Mouse (Mus musculus) midbrain, embryonic 10.5 days (tissue): ENCODE measurements around the gene Gm49369. TPM values are rescaled to one million over a fixed set of nuclear protein-coding genes. Genes with fewer than 3 reads are reported as not detected.
"Not testable (repeated sequence)": the region's sequence is repeated elsewhere in the genome, so short reads cannot be mapped to it uniquely, and the experiment has no call there.

Source experiments
- DNase-seq: peaks from one replicate; pipeline ENCODE4 v3.0.0-alpha.2; 2017; ENCODE audit warnings: low spot score
- H3K27ac ChIP-seq: fragments of 300-500 bp; sonication (generic); replicated peaks from 2 replicates; pipeline ENCODE4 v1.5.1; 2016; ENCODE audit warnings: mild to moderate bottlenecking
- H3K27me3 ChIP-seq: fragments of 300-500 bp; sonication (generic); 2 replicates; pipeline ENCODE4 v1.6.1; 2016; ENCODE audit warnings: low read depth, mild to moderate bottlenecking; ENCODE audit not compliant: poor library complexity, severe bottlenecking
- H3K36me3 ChIP-seq: fragments of 300-500 bp; sonication (generic); 2 replicates; pipeline ENCODE4 v1.6.1; 2016; ENCODE audit warnings: mild to moderate bottlenecking, moderate library complexity
- H3K4me1 ChIP-seq: fragments of 300-500 bp; sonication (generic); 2 replicates; pipeline ENCODE4 v1.6.1; 2016
- H3K4me3 ChIP-seq: fragments of 300-500 bp; sonication (generic); 2 replicates; pipeline ENCODE4 v1.5.1; 2016; ENCODE audit warnings: mild to moderate bottlenecking, moderate library complexity
- H3K9me3 ChIP-seq: fragments of 300-500 bp; sonication (generic); replicated peaks from 2 replicates; pipeline ENCODE4 v1.6.1; 2016; ENCODE audit warnings: mild to moderate bottlenecking
- WGBS: fragments of 180-500 bp; shearing (Covaris S2); methylation state at CpG from one replicate; pipeline ENCODE4 v1.1.7; 2016; 5-methylcytosine and 5-hydroxymethylcytosine counted together
- polyA plus RNA-seq: library from polyadenylated mRNA; unstranded; fragments of >200 nt; fragmentation: Nextera tagmentation; extraction: Ambion mirVana; gene quantifications from 2 replicates; pipeline ENCODE4 v1.2.1, GENCODE M21; 2016

The Gm49369 gene
- polyA plus RNA-seq, 1 experiment from 2014 or later, result not detected

DNA sequence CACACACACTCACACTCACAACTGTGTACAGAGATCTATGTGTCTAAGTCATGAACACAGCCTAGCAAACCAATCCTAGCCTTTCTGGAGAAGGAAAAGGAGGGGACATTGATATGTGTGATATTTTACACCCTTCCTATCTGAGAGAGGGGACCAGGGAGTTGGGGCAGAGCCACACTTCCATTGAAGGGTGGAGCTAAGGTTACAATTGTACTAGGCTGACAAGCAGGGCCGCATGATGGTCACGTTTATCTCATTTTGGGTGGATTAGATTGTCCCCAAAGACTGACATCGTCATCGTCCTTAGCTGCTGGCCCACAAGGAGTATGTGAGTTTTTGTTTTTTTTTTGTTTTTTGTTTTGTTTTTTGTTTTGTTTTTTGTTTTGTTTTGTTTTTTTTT is 51.2 kb downstream of the Gm49369 start:
- Histone ChIP-seq H3K4me1 (peaks cover 27% of the 10 kb centered on the region), H3K36me3 (no peaks in the 10 kb centered on the region), H3K27me3 (no peaks in the 10 kb centered on the region), H3K27ac (no peak overlapping the region), H3K4me3 (no peak overlapping the region), H3K9me3 (no peaks in the 10 kb centered on the region)
- 85% methylated on average over 4 of the region's 4 CpGs for WGBS
- no peak for DNase-seq

DNA sequence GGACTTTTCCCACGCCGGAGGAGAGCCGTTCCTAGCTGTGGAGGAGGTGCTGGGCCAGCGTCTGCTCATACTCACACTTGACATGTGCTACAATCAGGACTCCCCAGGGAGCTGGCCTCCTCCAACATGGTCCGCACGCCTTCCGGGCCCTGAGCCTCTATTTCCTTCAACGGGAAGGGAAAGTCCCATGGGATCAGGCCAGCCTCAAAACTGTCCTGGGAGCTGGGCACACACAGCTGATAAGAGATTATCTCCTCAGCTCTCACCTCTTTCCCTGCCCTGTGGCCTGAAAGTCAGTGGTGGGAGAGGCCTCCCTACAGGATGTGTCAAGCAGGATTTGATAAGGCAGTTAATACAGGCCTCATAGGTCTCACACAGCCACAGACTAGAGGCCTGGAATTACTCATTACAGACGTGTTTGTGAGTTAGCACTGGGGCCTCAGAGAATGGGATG is 52.2 kb downstream of the Gm49369 start:
- Histone ChIP-seq H3K27me3 (no peaks in the 10 kb centered on the region), H3K4me1 (peaks cover 25% of the 10 kb centered on the region), H3K9me3 (no peaks in the 10 kb centered on the region), H3K27ac (0 out of 2 replicates have a peak overlapping the region, but pooled peaks have one; percentile 17), H3K4me3 (no peak overlapping the region), H3K36me3 (no peaks in the 10 kb centered on the region)
- DNase-seq, result no peak
- WGBS, result 79% methylated on average over 9 of the region's 9 CpGs

GRCm38 (mm10) chr7:142328507-142328906 is 54.0 kb downstream of the Gm49369 start:
- WGBS, result 53% methylated on average over 3 of the region's 3 CpGs
- Histone ChIP-seq H3K4me1 (peaks cover 23% of the 10 kb centered on the region), H3K27ac (peak overlapping the region; percentile 68), H3K36me3 (no peaks in the 10 kb centered on the region), H3K9me3 (no peaks in the 10 kb centered on the region), H3K27me3 (no peaks in the 10 kb centered on the region), H3K4me3 (no peak overlapping the region)
- peak; percentile 25 for DNase-seq

DNA sequence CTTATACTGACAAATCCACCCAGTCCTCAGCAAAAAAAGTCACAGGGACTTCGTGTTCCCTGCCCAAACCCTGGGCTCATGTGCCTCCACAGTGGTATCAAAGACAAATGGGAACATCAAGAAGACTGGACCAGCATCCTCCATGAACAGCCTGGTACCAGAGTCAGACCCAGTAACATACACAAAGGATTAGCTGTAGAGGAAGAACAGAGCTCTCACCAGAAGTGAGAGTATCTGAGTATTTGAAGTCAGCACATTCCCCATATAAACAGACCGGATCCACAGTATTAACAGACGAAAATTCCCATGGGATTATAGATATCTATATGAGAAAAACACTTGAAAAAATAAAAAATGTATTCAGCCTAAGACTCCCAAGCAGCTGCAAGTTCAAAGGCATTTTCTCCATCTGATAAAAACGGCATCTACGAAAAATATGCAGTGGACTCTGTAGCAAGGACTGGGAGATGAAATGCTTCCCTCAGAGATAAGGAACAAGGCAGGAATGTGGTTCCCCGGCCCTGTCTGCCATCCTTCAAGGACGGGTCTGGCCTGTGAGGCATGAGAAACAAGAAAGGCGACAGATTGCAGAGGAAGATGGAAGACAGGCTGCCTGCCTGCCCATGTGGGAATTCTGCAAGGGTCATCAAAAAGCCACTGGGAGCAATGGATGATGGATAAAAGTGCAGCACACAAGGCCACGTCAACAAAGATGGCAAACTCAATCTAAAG is 55.6 kb downstream of the Gm49369 start:
- H3K4me3 ChIP-seq, result no peak overlapping the region
- H3K9me3 ChIP-seq, result no peaks in the 10 kb centered on the region
- no peak for DNase-seq
- 79% methylated on average over 9 of the region's 9 CpGs for WGBS
- 0 out of 2 replicates have a peak overlapping the region, but pooled peaks have one; percentile 1 for H3K27ac ChIP-seq
- peaks cover 25% of the 10 kb centered on the region for H3K4me1 ChIP-seq
- no peaks in the 10 kb centered on the region for H3K36me3 ChIP-seq
- no peaks in the 10 kb centered on the region for H3K27me3 ChIP-seq

- Histone ChIP-seq H3K27ac (no peak overlapping the region), H3K4me3 (no peak overlapping the region), H3K27me3 (0 out of 2 replicates have a peak, but pooled peaks cover 3% of the 10 kb centered on the region), H3K4me1 (peaks cover 16% of the 10 kb centered on the region), H3K36me3 (no peaks in the 10 kb centered on the region), H3K9me3 (no peaks in the 10 kb centered on the region)
- DNase-seq, result no peak
- WGBS, result 90% methylated on average over 12 of the region's 12 CpGs
Observed at GRCm38 (mm10) chr7:142323396-142324117, 58.9 kb downstream of the Gm49369 start.

DNA sequence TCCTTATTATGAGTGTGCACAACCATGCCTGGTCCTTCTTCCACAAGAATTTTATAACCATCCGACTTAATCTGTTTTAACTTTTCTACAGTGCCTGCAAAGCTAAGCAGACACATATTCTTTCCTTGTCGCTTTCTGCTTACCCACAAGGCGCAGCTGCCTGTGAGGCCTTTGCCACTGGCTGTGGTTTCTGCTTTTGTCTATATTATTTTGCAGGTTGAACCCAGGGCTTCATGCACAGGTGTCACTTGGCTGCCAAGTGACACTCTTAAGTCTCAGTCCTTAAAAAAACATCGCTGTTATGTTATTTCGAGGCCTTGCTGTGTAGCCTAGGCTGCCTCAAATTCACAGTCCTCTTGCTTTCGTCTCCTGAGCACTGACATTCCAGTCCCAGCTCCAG is 59.8 kb downstream of the Gm49369 start:
- H3K27me3 ChIP-seq, result 0 out of 2 replicates have a peak, but pooled peaks cover 3% of the 10 kb centered on the region
- no peak for DNase-seq
- WGBS, result 92% methylated on average over 6 of the region's 6 CpGs
- peaks cover 10% of the 10 kb centered on the region for H3K4me1 ChIP-seq
- H3K36me3 ChIP-seq, result no peaks in the 10 kb centered on the region
- no peak overlapping the region for H3K27ac ChIP-seq
- no peaks in the 10 kb centered on the region for H3K9me3 ChIP-seq
- no peak overlapping the region for H3K4me3 ChIP-seq

DNA sequence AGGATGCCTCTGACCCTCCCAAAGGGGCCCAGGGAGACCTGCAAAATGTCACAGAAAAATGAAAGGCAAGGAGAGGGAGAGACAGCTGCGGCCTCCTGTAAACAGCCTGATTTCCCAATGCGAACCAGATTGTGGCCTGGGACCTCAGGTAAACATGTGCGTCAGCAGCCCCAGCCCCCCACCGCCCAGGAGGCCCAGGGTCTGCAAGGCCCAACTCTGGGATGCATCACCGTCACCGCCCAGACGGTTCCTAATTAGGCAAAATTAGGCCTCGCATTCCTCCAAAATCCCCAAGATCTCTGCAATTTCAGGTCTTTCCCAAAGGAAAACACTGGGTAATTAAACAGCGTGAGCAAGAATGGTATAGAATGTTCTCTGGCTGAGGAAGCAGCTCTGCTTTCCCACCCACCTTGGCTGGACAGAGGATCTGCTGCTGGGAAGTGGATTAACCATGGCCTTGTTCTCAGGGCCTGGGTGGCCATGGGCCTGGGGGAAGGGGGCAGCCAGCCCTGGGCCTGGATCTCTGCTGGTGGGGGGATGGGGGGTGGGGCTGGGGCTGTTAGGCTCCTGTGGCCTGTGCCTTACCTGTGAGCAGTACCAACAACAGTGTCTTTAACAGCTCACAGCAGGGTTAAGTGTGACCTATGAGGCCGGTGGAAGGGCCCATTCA is 60.7 kb downstream of the Gm49369 start:
- H3K27ac ChIP-seq, result peak overlapping the region; percentile 52; the same call in 1 of the 2 replicates
- peaks cover 10% of the 10 kb centered on the region for H3K4me1 ChIP-seq
- H3K9me3 ChIP-seq, H3K27me3 ChIP-seq, DNase-seq, H3K36me3 ChIP-seq, H3K4me3 ChIP-seq: not testable (repeated sequence)
- WGBS, result 57% methylated on average over 7 of the region's 10 CpGs

Other genes starting within 250 kb of the Gm49369 start
- gene Gm39115, start 246.6 kb downstream of the Gm49369 start, polyA plus RNA-seq, result not detected in 2 replicates
- gene Gm45337, start 238.1 kb downstream of the Gm49369 start, polyA plus RNA-seq, result not detected in 2 replicates
- not detected in 2 replicates for gene Gm29735, start 225.6 kb downstream of the Gm49369 start, polyA plus RNA-seq
- not detected in 2 replicates for gene Gm4553, start 216.9 kb downstream of the Gm49369 start, polyA plus RNA-seq
- not detected in 2 replicates for gene Krtap5-2, start 206.7 kb downstream of the Gm49369 start, polyA plus RNA-seq
- not detected in 2 replicates for gene Gm10153, start 192.3 kb downstream of the Gm49369 start, polyA plus RNA-seq
- gene Krtap5-3, start 181.3 kb downstream of the Gm49369 start, polyA plus RNA-seq, result not detected in 2 replicates
- gene Gm7579, start 170.8 kb downstream of the Gm49369 start, polyA plus RNA-seq, result not detected in 2 replicates
- not detected in 2 replicates for gene Krtap5-5, start 152.7 kb downstream of the Gm49369 start, polyA plus RNA-seq
- not detected in 2 replicates for gene Gm40460, start 141.6 kb downstream of the Gm49369 start, polyA plus RNA-seq
- not detected in 2 replicates for gene Gm2431, start 124.3 kb downstream of the Gm49369 start, polyA plus RNA-seq
- gene Gm4559, start 108.3 kb downstream of the Gm49369 start, polyA plus RNA-seq, result not detected in 2 replicates
- not detected in 2 replicates for gene Krtap5-1, start 85.5 kb downstream of the Gm49369 start, polyA plus RNA-seq
- not detected in 2 replicates for gene Krtap5-4, start 79.1 kb downstream of the Gm49369 start, polyA plus RNA-seq
- 0.41 and 0.50 TPM in 2 replicates for gene Ifitm10, start 8.9 kb downstream of the Gm49369 start, polyA plus RNA-seq
- 145 and 171 TPM in 2 replicates for gene Ctsd, start 5.4 kb upstream of the Gm49369 start, polyA plus RNA-seq
- 0.34 TPM in 1 of 2 replicates, not detected in the other for gene Syt8, start 52.2 kb upstream of the Gm49369 start, polyA plus RNA-seq
- gene Tnni2, start 59.1 kb upstream of the Gm49369 start, polyA plus RNA-seq, result 0.52 and 1.5 TPM in 2 replicates
- 14.2 and 15.0 TPM in 2 replicates for gene Lsp1, start 78.1 kb upstream of the Gm49369 start, polyA plus RNA-seq
- gene Tnnt3, start 116.2 kb upstream of the Gm49369 start, polyA plus RNA-seq, result 1.9 TPM in 2 replicates
- gene Mrpl23, start 150.0 kb upstream of the Gm49369 start, polyA plus RNA-seq, result 15.8 and 20.3 TPM in 2 replicates